Mouse (Mus musculus): ENCODE measurements around the gene Myh6. TPM values are rescaled to one million over a fixed set of nuclear protein-coding genes. Genes with fewer than 3 reads are reported as not detected.

The Myh6 gene
- polyA plus RNA-seq, 1 experiment, result not detected

DNA sequence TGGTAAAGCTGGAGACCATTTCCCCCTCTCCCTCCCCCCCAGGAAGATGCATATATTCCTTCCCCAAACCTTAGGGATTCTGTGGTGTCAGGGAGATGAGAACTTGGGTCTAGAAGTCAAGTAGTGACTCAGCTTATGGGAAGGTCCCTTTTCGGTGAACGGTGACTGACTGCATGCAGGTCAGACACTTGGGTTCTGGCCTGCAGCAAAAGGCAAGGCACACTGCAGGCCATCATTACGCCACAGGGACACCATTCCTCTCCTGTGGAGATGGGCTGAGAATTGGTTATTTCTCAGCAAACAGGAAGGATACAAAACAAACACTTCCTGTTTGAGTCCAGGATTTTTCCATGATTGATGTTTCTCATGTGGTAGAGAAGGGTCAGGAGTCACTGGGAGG lies 7.5 kb downstream of the Myh6 start:
- no peaks in the 10 kb centered on the region for H3K4me1 ChIP-seq (ENCODE audit: control insufficient read depth, insufficient read depth, insufficient read length, low read length)
- H3K4me3 ChIP-seq (ENCODE audit: low read depth, low read length), result no peak overlapping the region
- no peaks in the 10 kb centered on the region for H3K27me3 ChIP-seq (ENCODE audit: control insufficient read depth, insufficient read depth, low read length)
- H3K27ac ChIP-seq (ENCODE audit: insufficient read depth, low read depth, low read length), result no peak overlapping the region
- H3K36me3 ChIP-seq (ENCODE audit: control insufficient read depth, insufficient read depth, low read length), result no peaks in the 10 kb centered on the region
- WGBS, result 87% methylated on average over 3 of the region's 3 CpGs
- TF ChIP-seq POLR2A (IDR thresholded peaks at IDR 0.05; ENCODE audit: low read depth, low read length), result no peak
- TF ChIP-seq CTCF (IDR thresholded peaks at IDR 0.05; ENCODE audit: extremely low read depth, insufficient read length, insufficient replicate concordance, low read depth, low read length), result no peak

DNA sequence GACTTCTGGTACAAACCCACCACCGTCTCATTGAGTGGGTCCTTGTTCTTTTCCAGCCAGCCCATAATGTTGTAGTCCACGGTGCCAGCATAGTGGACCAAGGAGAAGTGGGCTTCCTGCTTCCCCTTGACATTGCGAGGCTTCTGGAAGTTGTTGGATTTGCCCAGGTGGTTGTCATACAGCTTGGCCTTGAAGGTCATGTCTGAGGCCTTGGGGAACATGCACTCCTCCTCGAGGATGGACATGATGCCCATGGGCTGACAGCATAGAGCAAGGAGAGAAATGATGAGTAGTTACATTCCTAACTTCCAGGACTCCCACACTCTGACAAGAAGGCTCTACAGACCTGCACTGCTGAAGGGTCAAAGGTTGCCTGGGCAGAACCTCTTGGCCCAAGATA lies 8.2 kb downstream of the Myh6 start:
- Histone ChIP-seq H3K4me1 (ENCODE audit: control insufficient read depth, insufficient read depth, insufficient read length, low read length) (no peaks in the 10 kb centered on the region), H3K27me3 (ENCODE audit: control insufficient read depth, insufficient read depth, low read length) (no peaks in the 10 kb centered on the region), H3K4me3 (ENCODE audit: low read depth, low read length) (no peak overlapping the region), H3K27ac (ENCODE audit: insufficient read depth, low read depth, low read length) (no peak overlapping the region), H3K36me3 (ENCODE audit: control insufficient read depth, insufficient read depth, low read length) (no peaks in the 10 kb centered on the region)
- 79% methylated on average over 4 of the region's 4 CpGs for WGBS
- no peak for TF ChIP-seq CTCF (IDR thresholded peaks at IDR 0.05; ENCODE audit: extremely low read depth, insufficient read length, insufficient replicate concordance, low read depth, low read length)
- TF ChIP-seq POLR2A (IDR thresholded peaks at IDR 0.05; ENCODE audit: low read depth, low read length), result no peak

DNA sequence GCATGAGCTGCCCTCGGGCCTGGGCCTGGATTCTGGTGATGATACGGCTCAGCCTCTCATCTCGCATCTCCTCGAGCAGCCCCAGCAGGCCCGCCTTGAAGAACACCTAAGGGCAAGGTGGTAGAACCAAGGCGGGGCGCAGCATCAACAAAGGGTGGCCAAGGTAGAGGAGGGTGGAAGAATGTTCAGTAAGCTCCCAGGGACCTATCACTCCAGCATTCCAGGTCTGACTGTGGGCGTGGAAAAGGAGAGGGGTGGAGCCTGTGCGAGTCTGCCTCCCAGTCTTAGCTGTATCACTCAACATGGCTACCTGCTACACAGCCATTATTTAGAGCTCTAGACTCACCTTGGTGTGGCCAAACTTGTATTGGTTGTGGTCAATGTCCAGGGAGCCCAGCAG lies 10.2 kb downstream of the Myh6 start:
- Histone ChIP-seq H3K4me3 (ENCODE audit: low read depth, low read length) (no peak overlapping the region), H3K27ac (ENCODE audit: insufficient read depth, low read depth, low read length) (no peak overlapping the region), H3K36me3 (ENCODE audit: control insufficient read depth, insufficient read depth, low read length) (no peaks in the 10 kb centered on the region), H3K27me3 (ENCODE audit: control insufficient read depth, insufficient read depth, low read length) (no peaks in the 10 kb centered on the region), H3K4me1 (ENCODE audit: control insufficient read depth, insufficient read depth, insufficient read length, low read length) (no peaks in the 10 kb centered on the region)
- 76% methylated on average over 9 of the region's 9 CpGs for WGBS
- no peak for TF ChIP-seq POLR2A (IDR thresholded peaks at IDR 0.05; ENCODE audit: low read depth, low read length)
- no peak for TF ChIP-seq CTCF (IDR thresholded peaks at IDR 0.05; ENCODE audit: extremely low read depth, insufficient read length, insufficient replicate concordance, low read depth, low read length)

DNA sequence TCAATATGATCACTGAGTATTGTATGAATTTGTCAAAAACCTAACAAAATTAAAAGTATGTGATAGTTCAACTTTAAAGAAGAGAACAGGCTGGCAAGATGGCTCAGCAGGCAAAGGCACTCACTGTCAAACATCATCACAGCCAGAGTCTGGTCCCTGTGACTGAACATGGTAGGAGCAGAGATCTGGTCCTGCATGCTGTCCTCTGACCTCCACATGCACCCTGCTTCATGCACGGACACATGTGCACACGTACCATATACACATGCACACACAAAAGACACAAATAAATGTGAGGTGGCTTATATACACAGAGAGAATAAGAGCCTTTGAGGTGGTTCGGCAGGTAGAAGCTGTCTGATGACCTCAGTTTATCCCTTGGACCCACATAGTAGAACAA lies 11.2 kb downstream of the Myh6 start:
- no peak overlapping the region for H3K27ac ChIP-seq (ENCODE audit: insufficient read depth, low read depth, low read length)
- no peak overlapping the region for H3K4me3 ChIP-seq (ENCODE audit: low read depth, low read length)
- TF ChIP-seq CTCF (IDR thresholded peaks at IDR 0.05; ENCODE audit: extremely low read depth, insufficient read length, insufficient replicate concordance, low read depth, low read length), result no peak
- TF ChIP-seq POLR2A (IDR thresholded peaks at IDR 0.05; ENCODE audit: low read depth, low read length), result no peak
- 76% methylated on average over 3 of the region's 3 CpGs for WGBS
- no peaks in the 10 kb centered on the region for H3K36me3 ChIP-seq (ENCODE audit: control insufficient read depth, insufficient read depth, low read length)
- H3K4me1 ChIP-seq (ENCODE audit: control insufficient read depth, insufficient read depth, insufficient read length, low read length), result no peaks in the 10 kb centered on the region
- no peaks in the 10 kb centered on the region for H3K27me3 ChIP-seq (ENCODE audit: control insufficient read depth, insufficient read depth, low read length)

DNA sequence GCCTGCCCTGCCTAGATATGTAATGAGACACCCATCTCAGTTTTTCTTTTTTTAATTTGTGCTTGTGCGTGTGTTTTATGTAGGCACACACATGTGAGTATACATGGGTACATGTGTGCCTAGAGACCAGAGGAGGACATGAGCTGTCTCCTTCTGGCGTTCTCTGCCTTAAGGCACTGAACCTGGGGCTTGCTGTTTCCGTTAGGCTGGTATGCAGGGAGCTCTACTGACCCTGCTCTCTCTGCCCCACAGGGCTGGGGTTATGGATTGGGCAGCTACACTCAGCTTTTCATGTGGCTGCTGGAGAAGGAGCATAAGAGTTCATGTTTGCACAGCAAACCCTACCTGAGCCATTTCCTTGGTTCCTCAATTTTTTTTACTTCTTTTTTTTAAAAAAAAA lies 12.3 kb downstream of the Myh6 start:
- Histone ChIP-seq H3K4me1 (ENCODE audit: control insufficient read depth, insufficient read depth, insufficient read length, low read length) (no peaks in the 10 kb centered on the region), H3K27me3 (ENCODE audit: control insufficient read depth, insufficient read depth, low read length) (no peaks in the 10 kb centered on the region), H3K36me3 (ENCODE audit: control insufficient read depth, insufficient read depth, low read length) (no peaks in the 10 kb centered on the region), H3K4me3 (ENCODE audit: low read depth, low read length) (no peak overlapping the region), H3K27ac (ENCODE audit: insufficient read depth, low read depth, low read length) (no peak overlapping the region)
- WGBS, result 66% methylated on average over 3 of the region's 3 CpGs
- no peak for TF ChIP-seq CTCF (IDR thresholded peaks at IDR 0.05; ENCODE audit: extremely low read depth, insufficient read length, insufficient replicate concordance, low read depth, low read length)
- no peak for TF ChIP-seq POLR2A (IDR thresholded peaks at IDR 0.05; ENCODE audit: low read depth, low read length)

DNA sequence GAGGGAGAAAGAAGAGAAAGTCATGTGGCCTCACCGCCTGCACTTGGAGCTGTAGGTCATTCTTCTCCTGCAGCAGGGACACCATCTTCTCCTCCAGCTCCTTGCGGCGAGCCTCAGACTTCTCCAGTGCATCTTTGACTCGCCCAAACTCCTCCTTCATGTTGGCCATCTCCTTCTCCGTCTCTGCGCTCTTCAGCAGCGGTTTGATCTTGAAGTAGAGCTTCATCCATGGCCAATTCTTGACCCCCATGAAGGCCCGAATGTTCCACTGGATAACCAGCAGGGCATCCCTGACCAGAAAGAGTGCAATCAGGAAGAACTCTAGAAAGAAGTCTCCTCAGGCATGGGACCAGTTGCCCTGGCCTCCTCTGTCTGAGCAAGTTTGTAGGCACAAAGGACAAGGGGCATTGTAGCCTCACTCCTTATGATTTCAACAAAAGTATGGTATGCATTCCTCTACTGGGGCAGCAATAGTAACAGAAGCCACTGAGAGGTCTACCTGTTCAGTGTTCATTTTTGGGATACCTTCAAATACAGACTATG lies 13.0 kb downstream of the Myh6 start:
- Histone ChIP-seq H3K27ac (ENCODE audit: insufficient read depth, low read depth, low read length) (no peak overlapping the region), H3K36me3 (ENCODE audit: control insufficient read depth, insufficient read depth, low read length) (no peaks in the 10 kb centered on the region), H3K4me3 (ENCODE audit: low read depth, low read length) (no peak overlapping the region), H3K4me1 (ENCODE audit: control insufficient read depth, insufficient read depth, insufficient read length, low read length) (no peaks in the 10 kb centered on the region), H3K27me3 (ENCODE audit: control insufficient read depth, insufficient read depth, low read length) (no peaks in the 10 kb centered on the region)
- TF ChIP-seq POLR2A (IDR thresholded peaks at IDR 0.05; ENCODE audit: low read depth, low read length) (no peak), CTCF (IDR thresholded peaks at IDR 0.05; ENCODE audit: extremely low read depth, insufficient read length, insufficient replicate concordance, low read depth, low read length) (no peak)
- 91% methylated on average over 8 of the region's 8 CpGs for WGBS

DNA sequence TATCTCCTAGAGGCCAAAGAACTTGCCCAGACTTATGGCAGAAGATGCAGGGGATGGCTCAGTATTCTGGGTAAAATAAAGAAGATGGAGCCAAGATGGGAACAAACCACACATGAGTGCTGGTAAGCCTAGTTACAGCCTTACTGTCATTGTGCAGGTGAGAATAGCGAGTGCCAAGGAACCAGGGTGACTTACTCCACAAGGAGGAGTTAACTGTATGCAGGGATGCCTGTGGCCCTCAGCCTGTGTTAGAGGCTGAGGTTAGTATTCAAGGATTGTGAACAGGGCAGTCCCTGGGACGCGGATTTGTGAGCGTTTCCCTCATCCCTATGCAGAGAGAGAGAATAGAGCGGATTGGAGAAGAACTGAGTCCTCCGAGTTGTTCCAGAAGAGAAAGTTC lies 15.1 kb downstream of the Myh6 start:
- Histone ChIP-seq H3K27me3 (ENCODE audit: control insufficient read depth, insufficient read depth, low read length) (no peaks in the 10 kb centered on the region), H3K4me1 (ENCODE audit: control insufficient read depth, insufficient read depth, insufficient read length, low read length) (no peaks in the 10 kb centered on the region), H3K27ac (ENCODE audit: insufficient read depth, low read depth, low read length) (no peak overlapping the region), H3K4me3 (ENCODE audit: low read depth, low read length) (no peak overlapping the region), H3K36me3 (ENCODE audit: control insufficient read depth, insufficient read depth, low read length) (no peaks in the 10 kb centered on the region)
- TF ChIP-seq CTCF (IDR thresholded peaks at IDR 0.05; ENCODE audit: extremely low read depth, insufficient read length, insufficient replicate concordance, low read depth, low read length), result no peak
- TF ChIP-seq POLR2A (IDR thresholded peaks at IDR 0.05; ENCODE audit: low read depth, low read length), result no peak
- WGBS, result 87% methylated on average over 6 of the region's 6 CpGs

Measured in small intestine, adult 2 months (tissue).